Mouse (Mus musculus): ENCODE results near the gene Cstl1. TPM values are rescaled to one million over a fixed set of nuclear protein-coding genes. Genes with fewer than 3 reads are reported as not detected.
A peak's percentile ranks its signal among the peaks of the same experiment; 100 is the strongest.
"Not testable (repeated sequence)": the region's sequence is repeated elsewhere in the genome, so short reads cannot be mapped to it uniquely, and the experiment has no call there.

The Cstl1 gene
- total RNA-seq (2021): not detected

DNA sequence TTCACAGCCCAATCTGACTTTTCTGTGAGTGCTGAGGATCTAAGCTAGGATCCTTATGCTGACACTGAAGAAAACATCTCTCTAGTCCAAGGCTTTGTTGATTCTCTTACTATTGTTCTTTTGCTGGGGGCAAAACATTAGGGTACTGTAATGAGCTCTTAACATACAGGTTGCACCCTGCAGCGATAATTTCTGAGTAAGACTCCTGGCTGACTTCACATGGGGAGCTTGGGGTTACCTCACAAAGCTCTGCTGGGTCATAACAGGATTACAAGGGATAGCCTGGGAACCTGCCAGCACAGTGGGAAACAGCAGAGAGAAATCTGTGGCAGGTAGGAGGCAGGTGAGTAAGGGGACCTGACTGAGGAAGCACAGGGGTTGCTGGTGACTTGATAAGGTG, at the start of gene Cstl1:
Gene Cstl1 (plus strand): TSS at position 301 of the 400 bp plus-strand sequence.
- intact Hi-C loops (cut with DNase I): loop anchor here (5.0 kb wide), 1 partner anchor 97 kb away; no protein-coding TSS in a partner anchor
- no peak for DNase-seq (ENCODE audit: low spot score)

DNA sequence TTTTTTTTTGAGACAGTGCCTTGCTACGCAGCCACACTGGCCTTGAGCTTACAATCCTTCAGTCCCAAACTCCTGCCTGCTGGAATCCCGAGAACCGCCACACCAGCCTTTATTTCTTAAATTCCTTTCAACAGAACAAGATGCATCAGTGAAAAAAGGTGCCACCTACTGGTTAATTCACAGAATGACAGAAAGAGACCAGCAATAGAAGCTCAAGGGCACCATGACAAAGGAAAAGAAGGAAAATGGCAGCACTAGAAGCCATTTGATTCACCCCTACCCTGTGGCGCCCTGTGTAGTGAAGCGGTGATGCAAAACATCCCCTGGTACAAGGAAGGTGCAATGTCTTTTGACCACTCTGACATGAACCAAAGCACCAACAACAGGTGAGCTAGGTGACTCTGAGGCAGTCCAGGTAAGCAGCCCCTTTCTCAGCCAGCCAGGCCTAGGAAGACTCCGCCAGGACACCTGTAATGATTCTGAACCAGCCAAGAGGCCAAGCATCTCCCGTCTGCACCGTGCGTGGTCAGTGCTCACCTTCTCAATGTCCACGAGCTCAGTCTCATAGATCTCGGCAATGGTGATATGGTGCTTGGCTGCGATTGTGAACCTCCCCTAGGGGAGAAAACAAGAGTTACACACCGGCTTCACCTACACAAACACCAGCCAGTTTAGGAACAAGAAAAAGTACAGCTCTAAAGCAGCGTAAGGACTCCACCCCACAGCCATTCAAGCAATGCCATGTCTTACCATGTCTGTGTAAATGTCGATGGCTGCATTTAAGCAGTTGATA, 43.6 kb upstream of the Cstl1 start:
- DNase-seq (ENCODE audit: low spot score): no peak
- intact Hi-C loops (cut with DNase I): no loop called here

DNA sequence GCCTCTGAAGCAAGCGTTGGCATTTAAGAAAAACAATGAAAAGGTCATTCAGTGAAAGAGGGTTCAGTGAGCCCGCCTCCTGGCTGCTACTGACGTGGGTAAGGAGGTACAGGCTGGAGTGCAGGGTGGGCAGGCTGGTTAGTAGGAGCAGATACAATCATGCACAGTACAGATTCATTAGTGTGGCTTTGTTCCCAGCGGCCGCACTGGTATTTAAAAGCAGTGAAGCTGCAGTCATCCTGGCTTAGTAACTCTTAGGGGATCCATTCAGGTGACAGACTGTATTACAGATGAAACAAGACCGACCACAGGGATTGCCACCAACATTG, 43.0 kb upstream of the Cstl1 start:
- intact Hi-C loops (cut with DNase I): no loop called here
- no peak for DNase-seq (ENCODE audit: low spot score)

DNA sequence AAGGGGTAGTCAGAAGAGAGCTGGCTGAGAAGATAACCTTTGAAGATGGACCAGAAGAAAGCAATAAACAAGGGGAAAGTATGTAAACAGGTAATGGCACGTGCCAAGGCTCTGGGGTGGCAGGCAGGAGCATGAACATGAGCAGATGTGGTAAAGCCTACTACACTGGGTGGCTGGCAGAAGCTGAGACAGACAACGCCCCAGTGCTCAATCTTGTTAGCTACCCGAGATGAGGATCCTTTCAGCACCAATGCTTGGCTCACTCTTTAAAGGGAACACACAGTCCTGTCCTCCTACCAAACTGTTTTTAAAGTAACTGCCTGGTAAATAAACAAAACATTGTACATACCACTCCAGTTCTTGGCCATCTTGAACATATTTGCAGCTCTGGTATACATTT, 37.8 kb upstream of the Cstl1 start:
- intact Hi-C loops (cut with DNase I): no loop called here
- DNase-seq (ENCODE audit: low spot score): no peak

DNA sequence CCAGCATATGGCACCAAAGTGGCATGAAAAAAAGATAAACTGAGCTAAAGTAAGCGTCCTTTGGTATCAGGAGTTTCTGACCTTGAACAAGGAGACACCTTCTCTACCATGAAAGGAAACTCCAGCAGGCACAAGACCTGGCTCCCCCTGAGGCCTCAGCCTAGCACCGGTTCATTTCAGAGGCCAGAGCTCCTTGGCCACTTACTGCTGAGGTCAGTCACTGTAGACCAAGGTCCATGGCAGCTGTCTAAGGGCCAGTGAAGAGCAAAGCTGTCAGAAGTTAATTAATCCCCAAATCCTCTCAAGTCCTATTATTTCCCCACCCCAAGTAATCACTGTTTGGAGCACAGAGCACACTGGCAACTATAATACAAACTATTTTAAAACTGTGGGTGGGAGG, 33.1 kb upstream of the Cstl1 start:
- intact Hi-C loops (cut with DNase I): no loop called here
- DNase-seq (ENCODE audit: low spot score): no peak

DNA sequence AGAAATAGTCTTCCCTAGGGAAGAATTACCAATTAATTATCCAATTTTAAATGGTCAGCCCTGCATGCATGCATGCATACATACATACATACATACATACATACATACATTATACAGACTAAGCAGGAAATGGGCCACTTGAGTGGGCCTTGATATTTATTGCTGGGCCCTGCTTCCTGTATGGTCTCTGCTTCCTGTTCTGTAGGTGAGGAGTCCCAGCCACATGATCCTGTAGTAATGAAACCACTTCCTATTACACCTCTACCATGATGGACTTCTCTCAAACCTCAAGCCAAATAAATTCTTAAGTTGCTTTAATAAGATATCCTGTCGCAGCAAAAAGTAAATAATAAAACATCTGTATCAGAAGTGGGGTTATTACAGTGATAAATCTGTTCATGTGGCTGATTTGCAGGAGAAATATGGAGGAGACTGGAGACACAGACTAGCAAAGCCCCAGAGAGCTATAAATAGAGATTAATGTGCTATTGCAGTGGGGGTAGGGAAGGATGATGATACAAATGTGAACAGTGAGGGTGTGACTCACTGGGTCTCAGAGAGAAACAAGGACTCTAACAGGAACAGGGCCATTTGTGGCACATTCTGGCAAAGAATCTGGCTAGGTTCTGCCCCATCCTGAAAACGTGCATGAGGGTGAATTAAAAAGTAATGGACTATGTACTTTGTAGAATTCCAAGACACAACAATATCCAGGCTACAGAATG, 30.7 kb upstream of the Cstl1 start:
- intact Hi-C loops (cut with DNase I): no loop called here
- no peak for DNase-seq (ENCODE audit: low spot score)

DNA sequence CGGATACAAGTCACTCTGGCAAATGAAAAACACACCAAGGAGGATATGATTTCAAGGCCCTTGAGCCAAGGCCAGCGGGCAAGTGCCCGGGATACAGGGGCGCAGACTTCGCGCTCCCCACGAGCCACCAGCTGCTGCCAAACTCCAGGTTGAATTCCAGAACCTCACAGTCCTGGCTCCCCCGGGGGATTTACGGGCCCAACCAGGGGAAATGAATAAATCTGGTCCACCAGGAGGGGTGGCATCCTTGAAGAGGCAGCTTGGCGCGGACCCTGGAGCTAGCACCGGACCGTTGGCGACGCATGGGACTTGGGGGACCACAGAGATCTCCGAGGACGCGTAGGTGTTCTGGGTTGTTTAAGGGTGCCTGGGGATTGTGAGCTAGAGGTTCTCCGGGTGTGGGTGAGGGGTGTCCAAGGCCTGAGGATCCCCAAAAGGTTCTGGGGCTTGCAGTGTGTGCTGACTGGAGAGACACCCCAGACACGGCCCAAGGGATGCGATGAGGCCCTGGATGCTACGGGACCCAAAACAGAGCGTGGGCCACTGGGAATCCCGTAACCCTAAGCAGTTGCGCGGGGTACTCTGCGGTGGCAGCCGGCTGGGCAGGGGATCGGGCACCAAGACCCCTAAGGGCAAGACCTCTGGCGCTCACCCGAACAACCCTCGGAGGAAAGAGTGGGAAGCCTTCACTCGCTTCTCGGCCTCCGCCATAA, 18.4 kb upstream of the Cstl1 start:
- intact Hi-C loops (cut with DNase I): no loop called here
- no peak for DNase-seq (ENCODE audit: low spot score)

DNA sequence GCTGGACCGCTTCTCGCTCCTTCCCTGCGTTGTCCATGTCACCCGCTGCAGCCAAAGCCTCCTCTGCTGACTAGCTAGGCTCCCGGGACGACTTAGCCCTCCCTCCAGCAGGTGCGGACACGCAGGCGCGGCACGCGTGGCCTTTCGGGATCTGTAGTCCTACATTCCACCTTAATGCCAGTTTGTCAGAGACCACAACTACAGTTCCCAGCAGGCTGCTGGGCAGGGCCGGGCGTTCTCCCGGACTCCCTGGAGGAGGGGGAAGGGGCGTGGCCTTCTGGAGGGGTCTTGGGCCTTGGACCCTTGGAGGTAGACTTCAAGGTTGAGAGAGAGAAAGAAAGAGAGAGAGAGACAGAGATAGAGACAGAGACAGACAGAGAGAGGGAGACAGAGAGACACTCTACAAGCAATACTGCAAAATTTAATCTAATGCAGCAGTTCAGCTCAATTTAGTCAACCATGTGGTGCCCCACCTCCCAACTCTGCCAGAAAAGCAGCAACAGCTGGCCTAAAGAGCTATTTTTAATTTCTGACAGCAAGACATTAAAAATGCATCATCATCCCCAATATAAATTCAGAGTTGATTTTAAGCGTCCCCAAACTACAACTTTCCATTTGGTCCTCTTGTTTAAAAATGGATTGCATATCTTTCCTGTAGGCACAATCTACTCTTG, 17.7 kb upstream of the Cstl1 start, which contains the start of gene Napb:
Gene Napb (minus strand): TSS at position 141 of the 674 bp plus-strand sequence.
- intact Hi-C loops (cut with DNase I): no loop called here
- DNase-seq (ENCODE audit: low spot score): peak; percentile 89

DNA sequence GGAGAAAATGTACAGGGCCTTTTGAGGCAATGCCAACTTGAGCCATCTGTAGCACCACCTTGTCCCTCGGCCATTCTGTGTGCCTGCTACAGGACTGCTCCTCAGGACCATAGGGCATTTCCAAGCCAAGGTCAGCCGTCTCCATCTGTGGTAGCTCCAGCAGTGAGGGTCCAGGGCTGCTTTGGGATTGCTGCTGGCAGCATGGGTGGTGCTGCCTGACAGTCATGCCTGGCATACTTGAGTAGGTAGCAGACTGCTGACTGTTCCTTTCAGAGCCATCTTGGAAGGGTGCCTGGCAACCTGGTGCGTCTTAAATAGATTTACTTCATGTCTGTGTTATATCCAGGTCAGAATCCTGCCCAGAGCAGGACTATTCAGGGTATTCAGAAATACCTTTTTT, 7.2 kb upstream of the Cstl1 start:
- no peak for DNase-seq (ENCODE audit: low spot score)
- intact Hi-C loops (cut with DNase I): no loop called here

DNA sequence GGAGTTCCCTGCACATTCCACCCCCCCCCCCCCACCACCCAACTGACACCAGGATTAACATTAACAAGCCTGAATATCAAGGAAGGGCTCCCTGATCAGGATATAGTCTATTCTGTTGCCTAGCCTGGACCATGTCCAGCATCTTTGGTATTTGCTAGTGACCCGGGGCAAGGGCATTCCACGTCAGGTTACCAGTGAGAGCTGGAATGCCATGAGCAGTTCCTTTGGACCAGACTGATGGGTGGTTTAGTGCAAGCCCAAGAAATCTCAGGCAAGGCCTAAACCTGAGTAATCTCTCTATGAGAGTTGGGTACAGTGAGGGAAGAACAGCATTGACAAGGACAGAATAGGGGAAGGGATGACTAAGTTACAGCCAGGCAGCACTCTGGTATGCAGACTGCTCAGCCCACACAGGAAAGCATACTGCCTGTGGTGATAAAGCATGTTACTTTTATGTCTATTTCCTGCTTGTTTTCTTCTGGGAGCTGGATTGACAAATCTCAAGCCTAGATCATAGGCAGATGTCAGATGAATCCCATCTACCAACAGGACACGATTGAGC, 6.2 kb upstream of the Cstl1 start:
- intact Hi-C loops (cut with DNase I): no loop called here
- no peak for DNase-seq (ENCODE audit: low spot score)

DNA sequence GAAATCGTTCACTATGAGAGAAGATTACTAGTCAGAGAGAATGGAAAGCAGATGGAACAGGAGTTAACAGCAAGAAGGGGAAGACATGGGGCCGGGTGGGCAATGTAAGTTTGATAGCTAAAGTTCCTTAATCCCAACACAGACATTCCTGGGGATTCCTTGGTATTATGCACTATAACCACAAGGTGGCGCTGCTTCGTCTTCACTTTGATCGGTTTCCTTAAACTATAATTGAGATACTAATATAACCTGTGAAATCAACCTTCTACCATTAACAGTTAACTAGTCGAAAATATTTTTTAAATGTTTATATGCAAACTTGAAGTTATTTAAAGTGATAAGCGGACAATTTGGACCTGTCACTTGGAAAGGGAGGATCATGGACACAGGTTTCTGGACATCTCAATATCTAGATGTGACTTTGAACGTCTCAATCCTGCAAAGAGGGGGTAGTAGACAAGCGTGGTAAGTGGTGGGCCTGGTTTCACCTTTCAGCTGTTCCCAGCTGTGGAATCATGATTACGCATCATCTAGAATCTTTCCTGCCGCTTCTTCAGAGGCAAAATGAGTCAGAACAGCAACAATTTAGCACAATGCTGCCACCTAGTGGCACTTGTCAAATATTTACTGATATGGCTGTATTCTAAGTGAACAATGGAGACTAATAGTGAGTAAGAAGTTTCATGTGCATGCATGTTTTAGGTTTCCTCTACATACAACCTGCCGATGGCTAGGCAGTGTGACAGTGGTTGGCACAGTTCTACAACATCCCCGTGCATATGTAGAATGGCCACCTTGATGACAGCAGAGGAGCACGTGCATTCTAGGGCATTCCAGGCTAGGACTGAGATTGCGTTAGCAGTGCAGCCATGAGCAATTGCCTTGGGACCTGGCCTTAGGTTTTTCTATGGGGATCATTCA, 2.0 kb downstream of the Cstl1 start:
- intact Hi-C loops (cut with DNase I): loop anchor here (1.0 to 5.0 kb wide), 2 partner anchors 95 to 150 kb away; no protein-coding TSS in a partner anchor
- DNase-seq (ENCODE audit: low spot score): no peak

DNA sequence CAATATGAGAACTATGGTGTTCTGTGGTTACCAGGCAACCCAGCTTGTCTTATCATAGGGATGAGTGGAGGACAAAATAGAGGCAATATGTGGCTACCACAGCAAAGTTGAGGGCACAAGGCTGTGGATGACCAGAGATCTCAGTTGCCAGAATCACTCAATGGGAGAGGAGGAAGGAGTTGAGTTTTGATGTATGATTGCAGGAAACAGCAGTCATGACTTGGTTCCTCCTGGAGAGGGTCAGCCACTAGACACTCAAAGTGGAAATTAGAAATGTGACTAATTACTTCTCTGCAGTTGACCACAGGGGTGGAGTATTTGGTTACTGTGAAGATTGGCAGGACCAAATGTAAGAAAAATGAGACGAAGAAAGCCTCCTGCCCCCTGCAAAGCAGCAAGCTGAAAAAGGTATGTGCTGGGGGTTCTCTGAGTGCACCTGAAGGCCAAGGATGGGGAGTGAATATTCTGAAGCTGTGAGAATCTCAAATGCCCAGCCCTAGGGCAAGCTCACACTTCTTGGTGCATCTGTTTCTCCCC, 4.2 kb downstream of the Cstl1 start:
- no peak for DNase-seq (ENCODE audit: low spot score)
- intact Hi-C loops (cut with DNase I): loop anchor here (5.0 kb wide), 1 partner anchor 93 kb away; no protein-coding TSS in a partner anchor

DNA sequence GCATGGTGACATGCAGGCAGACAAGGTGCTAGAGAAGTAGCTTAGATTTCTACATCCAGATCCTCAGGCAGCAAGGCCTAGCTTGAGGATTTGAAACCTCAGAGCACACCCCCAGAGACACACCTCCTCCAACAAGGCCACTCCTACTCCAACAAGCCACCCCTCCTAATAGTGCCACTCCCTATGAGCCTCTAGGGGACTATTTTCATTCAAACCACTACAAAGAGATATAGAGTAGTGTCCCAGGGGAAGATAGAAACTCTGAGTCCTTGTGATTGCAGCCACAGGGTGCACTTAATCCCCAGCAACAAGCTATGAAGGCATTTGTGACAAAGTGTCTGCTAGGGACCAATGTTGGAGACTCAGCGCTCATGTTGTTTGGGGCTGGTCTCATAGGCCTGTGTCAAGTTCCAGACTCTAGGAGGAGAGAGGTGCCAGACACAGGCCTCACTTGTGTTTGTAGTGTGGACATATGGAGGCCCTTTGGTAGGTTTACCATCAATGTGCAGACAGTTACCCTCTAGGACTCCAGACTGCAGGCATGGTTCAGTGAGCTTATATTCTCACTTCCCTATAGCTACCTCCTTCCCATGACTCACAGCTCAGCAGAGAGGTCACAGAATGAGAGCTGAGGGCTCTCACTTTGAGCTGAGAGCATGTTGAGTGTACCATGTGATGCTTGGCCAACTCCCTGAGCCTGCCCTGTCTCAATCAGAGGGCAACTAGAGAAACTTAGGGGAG, 13.7 kb downstream of the Cstl1 start:
- intact Hi-C loops (cut with DNase I): no loop called here

DNA sequence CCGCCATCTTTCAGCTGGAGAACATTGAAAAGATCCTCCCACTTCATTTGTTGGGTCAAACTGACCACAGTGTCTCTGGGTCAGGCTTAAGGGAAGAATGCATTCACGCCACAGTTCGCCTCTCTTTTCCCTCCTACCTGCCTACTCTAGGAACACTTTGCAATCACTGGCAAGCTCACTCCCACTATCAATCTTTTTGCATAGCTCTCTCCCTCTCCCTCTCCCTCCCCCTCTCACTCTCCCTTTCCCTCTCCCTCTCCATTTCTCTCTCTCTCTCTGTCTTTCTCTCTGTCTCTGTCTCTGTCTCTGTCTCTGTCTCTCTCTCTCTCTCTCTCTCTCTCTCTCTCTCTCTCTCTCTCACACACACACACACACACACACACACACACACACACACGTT, 21.2 kb downstream of the Cstl1 start, which contains the start of gene Cst11:
Gene Cst11 (minus strand): TSS at position 101 of the 400 bp plus-strand sequence.
- DNase-seq (ENCODE audit: low spot score); intact Hi-C loops (cut with DNase I): not testable (repeated sequence)

More for the DNA sequence above, 13.7 kb downstream of the Cstl1 start:
- no peak for DNase-seq (ENCODE audit: low spot score)

DNA sequence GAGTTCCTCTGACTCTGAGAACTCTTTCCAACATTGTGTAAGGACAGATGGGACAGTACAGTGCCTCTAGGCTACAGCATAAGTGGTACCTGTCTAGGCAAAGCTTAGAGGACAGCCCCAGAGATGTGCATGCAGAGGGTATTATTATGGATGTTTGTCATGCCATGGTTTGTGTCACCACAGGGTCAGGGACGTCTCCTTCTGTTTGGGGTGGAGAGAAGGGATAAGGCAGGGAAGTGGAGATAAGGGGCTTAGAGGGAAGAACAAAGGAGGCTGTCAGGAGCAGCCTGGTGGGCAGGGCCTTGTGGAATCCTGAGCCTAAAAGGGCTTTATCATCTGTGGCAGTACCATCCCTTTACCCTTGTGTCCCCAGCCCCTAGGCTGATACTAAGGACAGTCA, 31.6 kb downstream of the Cstl1 start, which contains the start of gene 8030411F24Rik:
Gene 8030411F24Rik (plus strand): TSS at position 301 of the 400 bp plus-strand sequence.
- intact Hi-C loops (cut with DNase I): no loop called here
- no peak for DNase-seq (ENCODE audit: low spot score)

DNA sequence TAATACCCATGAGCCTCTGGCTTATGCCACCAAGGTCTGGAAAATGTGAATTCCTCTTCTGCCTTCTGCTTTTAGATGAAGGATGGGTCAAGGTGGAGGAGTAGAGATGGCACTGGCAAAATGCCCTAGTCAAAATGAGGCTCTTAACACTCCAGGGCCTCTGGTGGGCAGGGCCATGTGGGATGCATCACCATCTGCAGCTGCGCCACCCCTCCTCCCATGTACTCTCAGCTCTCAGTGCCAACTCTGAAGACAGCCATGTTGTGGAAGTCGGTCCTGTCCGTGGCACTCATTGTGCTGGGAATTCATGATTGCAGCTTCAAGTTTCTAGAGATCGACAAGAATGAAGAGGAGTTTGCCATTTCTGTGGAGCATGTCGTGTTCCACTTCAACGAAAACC, 39.0 kb downstream of the Cstl1 start, which contains the start of gene Cst12:
Gene Cst12 (plus strand): TSS at position 220 of the 400 bp plus-strand sequence.
- no peak for DNase-seq (ENCODE audit: low spot score)
- intact Hi-C loops (cut with DNase I): no loop called here

DNA sequence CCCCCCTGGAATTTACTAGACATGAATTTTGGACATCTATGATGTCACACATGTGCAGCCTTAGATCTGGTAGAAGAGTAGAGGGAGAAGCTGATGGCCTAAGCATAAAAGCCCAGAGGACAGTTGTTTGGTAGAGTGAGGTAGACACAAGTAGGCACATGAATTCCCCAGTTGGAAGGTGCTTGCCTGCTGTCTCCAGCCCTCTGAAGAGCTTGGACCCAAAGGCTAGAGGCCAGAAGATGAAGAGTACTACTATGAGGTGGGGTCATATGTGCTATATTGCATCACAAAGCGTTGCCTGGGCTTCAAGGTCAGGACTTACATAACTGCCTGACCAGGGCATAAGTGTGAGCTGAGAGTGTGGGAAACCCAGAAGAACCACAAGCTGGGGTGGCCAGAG, 48.3 kb downstream of the Cstl1 start, which contains the start of gene Cst8:
Gene Cst8 (plus strand): TSS at position 301 of the 400 bp plus-strand sequence.
- intact Hi-C loops (cut with DNase I): no loop called here
- no peak for DNase-seq (ENCODE audit: low spot score)

All from heart, postnatal 25 days (tissue).